Mouse (Mus musculus) kidney, postnatal 0 days (tissue): Measurements from ENCODE around the gene Dmxl2. TPM values are rescaled to one million over a fixed set of nuclear protein-coding genes. Genes with fewer than 3 reads are reported as not detected.

Source experiments
- ATAC-seq: fragments of 200-750 bp; cut with Nextera tagmentation; replicated peaks from 2 replicates; pipeline ENCODE4 v1.8.0; 2017; ENCODE audit warnings: low read depth, moderate number of reproducible peaks, moderate TSS enrichment, moderate library complexity; ENCODE audit not compliant: low FRiP score
- DNase-seq: peaks from one replicate; pipeline ENCODE4 v3.0.0-alpha.2; 2016; ENCODE audit warnings: low spot score
- H3K27ac ChIP-seq: fragments of 300-500 bp; sonication (generic); 2 replicates; pipeline ENCODE4 v1.5.1; 2014; ENCODE audit warnings: mild to moderate bottlenecking
- H3K27me3 ChIP-seq: fragments of 300-500 bp; sonication (generic); 2 replicates; pipeline ENCODE4 v1.6.1; 2014; ENCODE audit warnings: low read length, mixed read lengths; ENCODE audit not compliant: insufficient read depth
- H3K36me3 ChIP-seq: fragments of 300-500 bp; sonication (generic); 2 replicates; pipeline ENCODE4 v1.6.1; 2014; ENCODE audit warnings: low read length, mixed read lengths; ENCODE audit not compliant: insufficient read depth
- H3K4me1 ChIP-seq: fragments of 300-500 bp; sonication (generic); replicated peaks from 2 replicates; pipeline ENCODE4 v1.6.1; 2014; ENCODE audit warnings: antibody characterized with exemption, low read length, mixed read lengths; ENCODE audit not compliant: insufficient read depth
- H3K4me2 ChIP-seq: fragments of 300-500 bp; sonication (generic); 2 replicates; pipeline ENCODE4 v1.6.1; 2014; ENCODE audit warnings: mild to moderate bottlenecking, low read length, moderate library complexity, mixed read lengths
- H3K4me3 ChIP-seq: fragments of 300-500 bp; sonication (generic); replicated peaks from 2 replicates; pipeline ENCODE4 v1.5.1; 2014; ENCODE audit warnings: low read depth, low read length
- H3K9ac ChIP-seq: fragments of 300-500 bp; sonication (generic); 2 replicates; pipeline ENCODE4 v1.6.1; 2014; ENCODE audit warnings: low read depth, low read length
- H3K9me3 ChIP-seq: fragments of 300-500 bp; sonication (generic); replicated peaks from 2 replicates; pipeline ENCODE4 v1.6.1; 2016; ENCODE audit warnings: low read length, inconsistent platforms, mixed read lengths
- CTCF ChIP-seq: IDR thresholded peaks from 2 replicates; pipeline ENCODE4 v1.5.1; 2016; ENCODE audit warnings: antibody characterized with exemption, low read depth, mild to moderate bottlenecking, moderate library complexity
- WGBS: fragments of 180-500 bp; shearing (Covaris S2); extraction: QIAGEN DNeasy Blood & Tissue Kit; methylation state at CpG from one replicate; pipeline ENCODE4 v1.1.7; 2014; 5-methylcytosine and 5-hydroxymethylcytosine counted together
- polyA plus RNA-seq: library from polyadenylated mRNA; unstranded; fragments of >200 nt; fragmentation: Nextera tagmentation; extraction: Ambion mirVana; gene quantifications from 2 replicates; pipeline ENCODE4 v1.2.1, GENCODE M21; 2015

Gene Dmxl2
- polyA plus RNA-seq = 7.5 and 8.5 TPM in 2 replicates

- TF ChIP-seq CTCF = no peak
- no peaks in the 10 kb centered on the region for H3K36me3 ChIP-seq
- DNase-seq = peak; percentile 91
- peak within 1 kb of the TSS; percentile 75 for H3K9ac ChIP-seq
- H3K27ac ChIP-seq = peak within 1 kb of the TSS; percentile 71
- peak within 1 kb of the TSS; percentile 99 for H3K4me2 ChIP-seq
- H3K4me1 ChIP-seq = no peaks in the 10 kb centered on the region
- ATAC-seq = peak; percentile 95
- H3K9me3 ChIP-seq = no peaks in the 10 kb centered on the region
- H3K4me3 ChIP-seq = peak within 1 kb of the TSS; percentile 70
- H3K27me3 ChIP-seq = no peaks in the 10 kb centered on the region
- under 1% methylated on average over 72 of the region's 99 CpGs for WGBS
Measured at GRCm38 (mm10) chr9:54501453-54502110, at the start of gene Dmxl2. Gene Dmxl2, minus strand, starts transcription at chr9:54501626.

- Histone ChIP-seq H3K9me3 (no peaks in the 10 kb centered on the region), H3K36me3 (no peaks in the 10 kb centered on the region), H3K4me1 (no peaks in the 10 kb centered on the region), H3K27ac (no peak overlapping the region), H3K9ac (no peak overlapping the region), H3K27me3 (no peaks in the 10 kb centered on the region), H3K4me2 (no peak overlapping the region), H3K4me3 (no peak overlapping the region)
- DNase-seq (no peak), ATAC-seq (no peak)
- WGBS = 93% methylated on average over 6 of the region's 6 CpGs
- TF ChIP-seq CTCF = no peak
Measured at GRCm38 (mm10) chr9:54549433-54549832, 48.0 kb upstream of the Dmxl2 start.

GRCm38 (mm10) chr9:54547536-54547935 is 46.1 kb upstream of the Dmxl2 start:
- Histone ChIP-seq H3K27me3 (no peaks in the 10 kb centered on the region), H3K9ac (no peak overlapping the region), H3K9me3 (no peaks in the 10 kb centered on the region), H3K4me3 (no peak overlapping the region), H3K36me3 (no peaks in the 10 kb centered on the region), H3K4me2 (no peak overlapping the region), H3K27ac (no peak overlapping the region), H3K4me1 (no peaks in the 10 kb centered on the region)
- peak; percentile 85 for TF ChIP-seq CTCF
- 17% methylated on average over 5 of the region's 5 CpGs for WGBS
- ATAC-seq (no peak), DNase-seq (peak; percentile 45)

- H3K9me3 ChIP-seq = no peaks in the 10 kb centered on the region
- no peak overlapping the region for H3K4me2 ChIP-seq
- no peak for TF ChIP-seq CTCF
- no peak overlapping the region for H3K27ac ChIP-seq
- H3K9ac ChIP-seq = no peak overlapping the region
- H3K27me3 ChIP-seq = no peaks in the 10 kb centered on the region
- H3K4me1 ChIP-seq = no peaks in the 10 kb centered on the region
- ATAC-seq (no peak), DNase-seq (no peak)
- H3K36me3 ChIP-seq = no peaks in the 10 kb centered on the region
- no peak overlapping the region for H3K4me3 ChIP-seq
- WGBS = 83% methylated on average over 4 of the region's 4 CpGs
Measured at GRCm38 (mm10) chr9:54544954-54545315, 43.5 kb upstream of the Dmxl2 start.

GRCm38 (mm10) chr9:54544212-54544953 is 43.0 kb upstream of the Dmxl2 start:
- Histone ChIP-seq H3K4me2 (no peak overlapping the region), H3K9ac (no peak overlapping the region), H3K4me3 (no peak overlapping the region), H3K9me3 (no peaks in the 10 kb centered on the region), H3K36me3 (no peaks in the 10 kb centered on the region), H3K4me1 (no peaks in the 10 kb centered on the region), H3K27me3 (no peaks in the 10 kb centered on the region), H3K27ac (no peak overlapping the region)
- WGBS = 63% methylated on average over 9 of the region's 9 CpGs
- TF ChIP-seq CTCF = no peak
- ATAC-seq (no peak), DNase-seq (no peak)

GRCm38 (mm10) chr9:54540801-54541200 is 39.4 kb upstream of the Dmxl2 start:
- no peak for DNase-seq
- 79% methylated on average over 5 of the region's 5 CpGs for WGBS
- Histone ChIP-seq H3K9ac (no peak overlapping the region), H3K27ac (no peak overlapping the region), H3K4me3 (no peak overlapping the region), H3K9me3 (no peaks in the 10 kb centered on the region), H3K4me2 (no peak overlapping the region), H3K36me3 (no peaks in the 10 kb centered on the region), H3K27me3 (no peaks in the 10 kb centered on the region), H3K4me1 (no peaks in the 10 kb centered on the region)
- TF ChIP-seq CTCF = no peak
- no peak for ATAC-seq
